Mouse (Mus musculus) liver, adult 2 months (tissue): ENCODE results near the gene Rapgef2. TPM values are rescaled to one million over a fixed set of nuclear protein-coding genes. Genes with fewer than 3 reads are reported as not detected.
A peak's percentile ranks its signal among the peaks of the same experiment; 100 is the strongest.

ENCODE experiments used
- DNase-seq: peaks from one replicate; pipeline ENCODE4 v3.0.0-alpha.2; 2011; ENCODE audit warnings: low read depth, low spot score; ENCODE audit errors: extremely low read depth
- H3K27ac ChIP-seq: fragments of 200-500 bp; replicated peaks from 2 replicates; pipeline ENCODE4 v1.5.1; 2012; ENCODE audit warnings: low read depth, mild to moderate bottlenecking, control low read depth, inconsistent platforms, low read length; ENCODE audit not compliant: insufficient read depth
- H3K27me3 ChIP-seq: fragments of 200-500 bp; 2 replicates; pipeline ENCODE4 v1.6.1; 2012; ENCODE audit warnings: mild to moderate bottlenecking, moderate library complexity, low read length, inconsistent platforms; ENCODE audit not compliant: control insufficient read depth, insufficient read depth
- H3K36me3 ChIP-seq: fragments of 200-500 bp; 2 replicates; pipeline ENCODE4 v1.6.1; 2012; ENCODE audit warnings: low read length, inconsistent platforms; ENCODE audit not compliant: control insufficient read depth, insufficient read depth
- H3K4me1 ChIP-seq: fragments of 200-500 bp; 2 replicates; pipeline ENCODE4 v1.6.1; 2011; ENCODE audit warnings: low read length; ENCODE audit not compliant: control insufficient read depth, insufficient read depth
- H3K4me3 ChIP-seq: fragments of 200-500 bp; 2 replicates; pipeline ENCODE4 v1.5.1; 2011; ENCODE audit warnings: low read depth, mild to moderate bottlenecking, control low read depth, low read length, moderate library complexity; ENCODE audit not compliant: insufficient read depth
- H3K79me2 ChIP-seq: fragments of 200-500 bp; 2 replicates; pipeline ENCODE4 v1.6.1; 2012; ENCODE audit warnings: inconsistent platforms, mild to moderate bottlenecking, low read length, moderate library complexity; ENCODE audit not compliant: control insufficient read depth, insufficient read depth
- H3K9ac ChIP-seq: fragments of 200-500 bp; 2 replicates; pipeline ENCODE4 v1.6.1; 2012; ENCODE audit warnings: low read depth, mild to moderate bottlenecking, control low read depth, inconsistent platforms, low read length
- CTCF ChIP-seq: fragments of 200-500 bp; IDR thresholded peaks from 2 replicates; pipeline ENCODE4 v1.5.1; 2011; ENCODE audit warnings: low read depth, low read length, control low read depth
- POLR2A ChIP-seq: fragments of 200-500 bp; IDR thresholded peaks from 2 replicates; pipeline ENCODE4 v1.6.1; 2011; ENCODE audit warnings: low read length, control low read depth; ENCODE audit not compliant: insufficient read depth; ENCODE audit errors: extremely low read depth
- WGBS: fragments of 180-500 bp; shearing (Covaris S2); methylation state at CpG from one replicate; pipeline ENCODE4 v1.1.7; 2018; 5-methylcytosine and 5-hydroxymethylcytosine counted together
- polyA plus RNA-seq: library from polyadenylated mRNA; depleted of rRNA; stranded (reverse); fragments of >200 nt; gene quantifications from 2 replicates; pipeline ENCODE4 v1.2.3, GENCODE M21; 2012
- total RNA-seq: library from RNA; depleted of rRNA; stranded (reverse); fragments of >200 nt; gene quantifications from 2 replicates; pipeline ENCODE4 v1.2.3, GENCODE M21; 2014

The Rapgef2 gene
- total and polyA plus RNA-seq, 2 experiments, result 4.2 to 15.3 TPM

- H3K9ac ChIP-seq, result peak overlapping the region; percentile 96
- H3K27me3 ChIP-seq, result no peaks in the 10 kb centered on the region
- peak; percentile 75 for DNase-seq
- H3K4me1 ChIP-seq, result peaks cover 14% of the 10 kb centered on the region
- 0% methylated on average over 58 of the region's 60 CpGs for WGBS
- H3K36me3 ChIP-seq, result no peaks in the 10 kb centered on the region
- peak overlapping the region; percentile 94 for H3K4me3 ChIP-seq
- TF ChIP-seq CTCF (no peak), POLR2A (peak; percentile 79)
- peak overlapping the region; percentile 89 for H3K27ac ChIP-seq
- peaks cover 26% of the 10 kb centered on the region for H3K79me2 ChIP-seq
Observed at GRCm38 (mm10) chr3:79287108-79287576, 825 bp upstream of the Rapgef2 start.

- H3K27ac ChIP-seq, result peak overlapping the region; percentile 89
- under 1% methylated on average over 10 of the region's 10 CpGs for WGBS
- TF ChIP-seq POLR2A, result 0 out of 2 replicates have a peak, but pooled peaks have one; percentile 12
- no peak for TF ChIP-seq CTCF
- peaks cover 31% of the 10 kb centered on the region for H3K79me2 ChIP-seq
- H3K9ac ChIP-seq, result peak overlapping the region; percentile 94
- H3K36me3 ChIP-seq, result no peaks in the 10 kb centered on the region
- H3K4me1 ChIP-seq, result peaks cover 23% of the 10 kb centered on the region
- peak overlapping the region; percentile 87 for H3K4me3 ChIP-seq
- DNase-seq, result peak; percentile 40
- H3K27me3 ChIP-seq, result no peaks in the 10 kb centered on the region
Observed at GRCm38 (mm10) chr3:79286031-79286375, 314 bp downstream of the Rapgef2 start.

GRCm38 (mm10) chr3:79285097-79285675 lies 1.1 kb downstream of the Rapgef2 start:
- DNase-seq, result no peak
- H3K27me3 ChIP-seq, result no peaks in the 10 kb centered on the region
- H3K36me3 ChIP-seq, result no peaks in the 10 kb centered on the region
- TF ChIP-seq CTCF (no peak), POLR2A (no peak)
- peak overlapping the region; percentile 55 for H3K9ac ChIP-seq
- H3K4me3 ChIP-seq, result peak overlapping the region; percentile 56
- H3K4me1 ChIP-seq, result peaks cover 23% of the 10 kb centered on the region
- H3K79me2 ChIP-seq, result peaks cover 36% of the 10 kb centered on the region
- WGBS, result 65% methylated on average over 13 of the region's 13 CpGs
- H3K27ac ChIP-seq, result peak overlapping the region; percentile 30; the same call in 1 of the 2 replicates

GRCm38 (mm10) chr3:79283976-79284375 lies 2.3 kb downstream of the Rapgef2 start:
- no peak overlapping the region for H3K9ac ChIP-seq
- H3K79me2 ChIP-seq, result peaks cover 43% of the 10 kb centered on the region
- DNase-seq, result no peak
- H3K27ac ChIP-seq, result no peak overlapping the region
- H3K27me3 ChIP-seq, result no peaks in the 10 kb centered on the region
- peaks cover 23% of the 10 kb centered on the region for H3K4me1 ChIP-seq
- H3K4me3 ChIP-seq, result no peak overlapping the region
- WGBS, result 49% methylated on average over 3 of the region's 3 CpGs
- no peak for TF ChIP-seq CTCF
- TF ChIP-seq POLR2A, result no peak
- no peaks in the 10 kb centered on the region for H3K36me3 ChIP-seq

- TF ChIP-seq POLR2A, result no peak
- TF ChIP-seq CTCF, result no peak
- Histone ChIP-seq H3K36me3 (no peaks in the 10 kb centered on the region), H3K79me2 (peaks cover 46% of the 10 kb centered on the region), H3K9ac (no peak overlapping the region), H3K27me3 (no peaks in the 10 kb centered on the region), H3K4me1 (peaks cover 23% of the 10 kb centered on the region), H3K27ac (no peak overlapping the region), H3K4me3 (no peak overlapping the region)
- WGBS, result 12% methylated on average over 2 of the region's 2 CpGs
- no peak for DNase-seq
Observed at GRCm38 (mm10) chr3:79283031-79283430, 3.3 kb downstream of the Rapgef2 start.
